20 mouse cellular contexts compared by ENCODE assay signal in genomic region chr12:81173011-81173410, GRCm38 (mm10).
DNase-seq lines count a peak whose midpoint lies in the region; ATAC-seq and TF ChIP-seq lines count a peak whose summit lies in the region.
"Had no signal": no experiment of that assay in that cellular context is flagged by ENCODE, and none has a peak within 500 bp of the region (broad histone marks: within the 10 kb centered on the region; RNA-seq: fewer than 3 reads in every experiment).

No protein-coding gene starts in this region.

- H3K4me3 ChIP-seq in midbrain, embryonic 11.5 days (ENCODE audit: low read depth, low read length), result no peak overlapping the region
- H3K4me3 ChIP-seq in midbrain, embryonic 14.5 days (replicated peaks; ENCODE audit: low read depth, low read length), result no peak overlapping the region
- no peak overlapping the region for H3K4me3 ChIP-seq in lung, postnatal 0 days (ENCODE audit: low read depth, low read length)

- H3K27me3 ChIP-seq in midbrain, embryonic 11.5 days (ENCODE audit: control insufficient read depth, insufficient read depth, low read length), result no peaks in the 10 kb centered on the region
- H3K27me3 ChIP-seq in midbrain, embryonic 14.5 days (ENCODE audit: control insufficient read depth, insufficient read depth, low read length), result no peaks in the 10 kb centered on the region
- no peaks in the 10 kb centered on the region for H3K27me3 ChIP-seq in lung, postnatal 0 days (replicated peaks; ENCODE audit: insufficient read depth, low read length)
- H3K27me3 ChIP-seq: CH12.LX had no signal

- H3K9ac ChIP-seq in midbrain, embryonic 11.5 days (ENCODE audit: low read length), result no peak overlapping the region
- no peak overlapping the region for H3K9ac ChIP-seq in midbrain, embryonic 14.5 days (replicated peaks; ENCODE audit: low read length)
- no peak overlapping the region for H3K9ac ChIP-seq in lung, postnatal 0 days (replicated peaks; ENCODE audit: low read depth)

- DNase-seq in adrenal gland, adult 2 months, result peak; percentile 58
- no peak for DNase-seq in adrenal gland, postnatal 14 days
- peak; percentile 32 for DNase-seq in cerebellum, adult 9-11 months
- DNase-seq in cerebellum, postnatal 36 days, result no peak
- peak; percentile 39 for DNase-seq in midbrain, embryonic 11.5 days (ENCODE audit: low spot score, missing footprints)
- no peak for DNase-seq in midbrain, embryonic 14.5 days
- DNase-seq in brain, adult 2 months (ENCODE audit: low read depth, low spot score), result peak; percentile 33
- no peak for DNase-seq in lung, postnatal 0 days (ENCODE audit: low spot score)
- DNase-seq: adrenal gland, adult 8-10 months; adrenal gland, postnatal 10 days; adrenal gland, postnatal 25 days; B cell, adult 2 months; cerebellum, adult 11 months; cerebellum, adult 11-12 months; cerebellum, adult 8-10 months had no signal

- ATAC-seq in midbrain, embryonic 11.5 days (ENCODE audit: low FRiP score), result no peak
- ATAC-seq in midbrain, embryonic 14.5 days (ENCODE audit: low FRiP score, low TSS enrichment), result no peak
- ATAC-seq in lung, postnatal 0 days, result no peak
- ATAC-seq: activated CD4-positive, CD25-positive, alpha-beta regulatory T cell, adult 4 months; CD4-positive, CD25-positive, alpha-beta regulatory T cell, adult 4 months; Patski had no signal

- no peak for TF ChIP-seq CTCF in lung, postnatal 0 days (IDR thresholded peaks at IDR 0.05)

- H3K4me2 ChIP-seq in midbrain, embryonic 11.5 days, result no peak overlapping the region
- no peak overlapping the region for H3K4me2 ChIP-seq in midbrain, embryonic 14.5 days (ENCODE audit: low read length)
- H3K4me2 ChIP-seq in lung, postnatal 0 days (replicated peaks; ENCODE audit: low read depth, low read length), result no peak overlapping the region

- WGBS in midbrain, embryonic 11.5 days, result 89% methylated on average over 3 of the region's 3 CpGs
- 93% methylated on average over 3 of the region's 3 CpGs for WGBS in midbrain, embryonic 14.5 days
- WGBS in lung, postnatal 0 days, result 77% methylated on average over 3 of the region's 3 CpGs

- no peaks in the 10 kb centered on the region for H3K9me3 ChIP-seq in midbrain, embryonic 11.5 days (ENCODE audit: control insufficient read depth, low read length)
- no peaks in the 10 kb centered on the region for H3K9me3 ChIP-seq in midbrain, embryonic 14.5 days (ENCODE audit: control insufficient read depth, low read length)
- H3K9me3 ChIP-seq in lung, postnatal 0 days (ENCODE audit: low read length), result no peaks in the 10 kb centered on the region
- H3K9me3 ChIP-seq: G1E had no signal

- H3K27ac ChIP-seq in midbrain, embryonic 11.5 days (ENCODE audit: low read depth, low read length), result no peak overlapping the region
- no peak overlapping the region for H3K27ac ChIP-seq in midbrain, embryonic 14.5 days (replicated peaks; ENCODE audit: low read depth, low read length)
- H3K27ac ChIP-seq in lung, postnatal 0 days (ENCODE audit: low read length), result no peak overlapping the region

- no peaks in the 10 kb centered on the region for H3K36me3 ChIP-seq in midbrain, embryonic 11.5 days (ENCODE audit: control insufficient read depth, insufficient read depth, low read length)
- peaks cover 2% of the 10 kb centered on the region; the same call in 1 of the 2 replicates for H3K36me3 ChIP-seq in midbrain, embryonic 14.5 days (ENCODE audit: control insufficient read depth, insufficient read depth, low read length)
- H3K36me3 ChIP-seq in lung, postnatal 0 days (ENCODE audit: insufficient read depth, low read length), result no peaks in the 10 kb centered on the region

- no peak for TF ChIP-seq EP300 in lung, postnatal 0 days (IDR thresholded peaks at IDR 0.05)

- H3K4me1 ChIP-seq in midbrain, embryonic 11.5 days (ENCODE audit: control insufficient read depth, insufficient read depth, low read length), result no peaks in the 10 kb centered on the region
- H3K4me1 ChIP-seq in midbrain, embryonic 14.5 days (ENCODE audit: control insufficient read depth, insufficient read depth, low read length), result no peaks in the 10 kb centered on the region
- H3K4me1 ChIP-seq in lung, postnatal 0 days (ENCODE audit: insufficient read depth, low read depth, low read length), result no peaks in the 10 kb centered on the region

Comparison
In these comparisons a context has a peak if more than half of its experiments do, and no peak if none do; other contexts are left out.
1. DNase-seq: peak in adrenal gland, adult 2 months (single experiment), cerebellum, adult 9-11 months (single experiment), midbrain, embryonic 11.5 days (single experiment) and brain, adult 2 months (single experiment); none in adrenal gland, postnatal 14 days (single experiment), cerebellum, postnatal 36 days (0 of 2), midbrain, embryonic 14.5 days (single experiment) and lung, postnatal 0 days (single experiment).